Mouse (Mus musculus) cerebellum, adult 2 months (tissue): ENCODE results near the gene Anks4b.

Experiments
- CTCF ChIP-seq: fragments of 200-500 bp; IDR thresholded peaks from 2 replicates; pipeline ENCODE4 v1.5.1; 2011; ENCODE audit warnings: low read depth, mild to moderate bottlenecking, control low read depth, low read length, moderate library complexity, borderline replicate concordance; ENCODE audit not compliant: insufficient read depth
- POLR2A ChIP-seq: fragments of 200-500 bp; IDR thresholded peaks from 2 replicates; pipeline ENCODE4 v1.6.1; 2011; ENCODE audit warnings: low read length, control low read depth, borderline replicate concordance; ENCODE audit not compliant: insufficient read depth

DNA sequence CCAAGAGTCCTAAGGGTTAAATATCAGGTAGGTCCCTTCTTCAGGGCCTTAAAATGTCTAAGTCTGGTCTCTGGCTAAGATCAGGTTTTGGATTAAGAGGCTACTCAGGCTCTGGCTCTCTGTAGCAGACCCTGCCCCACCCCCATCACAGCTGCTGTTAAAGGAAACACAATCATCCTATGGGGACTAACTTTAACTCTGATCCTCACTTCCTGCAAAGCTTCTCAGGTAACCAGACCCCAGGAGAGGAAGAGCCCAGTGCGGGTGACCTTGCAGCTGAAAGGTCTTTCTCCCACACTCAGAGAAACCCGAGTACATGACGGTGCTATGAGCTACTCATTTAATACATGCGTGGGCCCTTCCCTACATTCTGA lies 46.0 kb upstream of the Anks4b start:
- TF ChIP-seq POLR2A: no peak
- TF ChIP-seq CTCF: no peak
